8 mouse cellular contexts compared by ENCODE assay signal in genomic region chr11:6679694-6680396, GRCm38 (mm10). TPM values are rescaled to one million over a fixed set of nuclear protein-coding genes. Genes with fewer than 3 reads are reported as not detected.
DNase-seq lines count a peak whose midpoint lies in the region; ATAC-seq and TF ChIP-seq lines count a peak whose summit lies in the region.

No protein-coding gene starts in this region.

- DNase-seq in kidney, adult 2 months, result peak; percentile 44
- DNase-seq in kidney, adult 11 months, result no peak
- DNase-seq in hindbrain, embryonic 11.5 days (ENCODE audit: low spot score), result no peak
- DNase-seq in right cerebral cortex, postnatal 14 days, result no peak
- DNase-seq in right cerebral cortex, adult 2 months (ENCODE audit: low spot score in 2 of 2), result no peak
- DNase-seq in left cerebral cortex, postnatal 10 days (ENCODE audit: extremely low spot score in 1 of 2, low spot score in 2 of 2), result no peak

- peaks cover 16% of the 10 kb centered on the region for H3K4me1 ChIP-seq in kidney, adult 2 months (ENCODE audit: control insufficient read depth, insufficient read depth, low read length)
- no peaks in the 10 kb centered on the region for H3K4me1 ChIP-seq in hindbrain, embryonic 11.5 days (replicated peaks; ENCODE audit: control insufficient read depth, insufficient read depth, low read length)
- H3K4me1 ChIP-seq in liver, embryonic 12.5 days, result peaks cover 10% of the 10 kb centered on the region
- no peaks in the 10 kb centered on the region for H3K4me1 ChIP-seq in stomach, embryonic 15.5 days

- intact Hi-C loops in left cerebral cortex, postnatal 10 days (cut with DNase I), result no loop called here

- peak overlapping the region; percentile 12; the same call in 1 of the 2 replicates for H3K4me3 ChIP-seq in kidney, adult 2 months (ENCODE audit: insufficient read depth, low read depth, low read length)
- H3K4me3 ChIP-seq in hindbrain, embryonic 11.5 days (ENCODE audit: low read depth, low read length), result no peak overlapping the region
- H3K4me3 ChIP-seq in liver, embryonic 12.5 days, result no peak overlapping the region
- H3K4me3 ChIP-seq in stomach, embryonic 15.5 days (replicated peaks), result no peak overlapping the region

- no peaks in the 10 kb centered on the region for H3K27me3 ChIP-seq in kidney, adult 2 months (replicated peaks; ENCODE audit: control insufficient read depth, insufficient read depth, low read length)
- H3K27me3 ChIP-seq in hindbrain, embryonic 11.5 days (ENCODE audit: control insufficient read depth, insufficient read depth, low read length), result no peaks in the 10 kb centered on the region
- no peaks in the 10 kb centered on the region for H3K27me3 ChIP-seq in liver, embryonic 12.5 days (replicated peaks)
- H3K27me3 ChIP-seq in stomach, embryonic 15.5 days (replicated peaks), result no peaks in the 10 kb centered on the region

- TF ChIP-seq POLR2A in kidney, adult 2 months (IDR thresholded peaks at IDR 0.05; ENCODE audit: low read depth, low read length), result no peak

- WGBS in kidney, adult 2 months, result 58% methylated on average over 17 of the region's 17 CpGs
- 70% methylated on average over 16 of the region's 17 CpGs for WGBS in hindbrain, embryonic 11.5 days
- 32% methylated on average over 17 of the region's 17 CpGs for WGBS in liver, embryonic 12.5 days (ENCODE audit: insufficient replicate concordance)
- 56% methylated on average over 17 of the region's 17 CpGs for WGBS in stomach, embryonic 15.5 days

- H3K9me3 ChIP-seq in hindbrain, embryonic 11.5 days (ENCODE audit: control insufficient read depth, low read length), result no peaks in the 10 kb centered on the region
- peaks cover 5% of the 10 kb centered on the region; the same call in 1 of the 2 replicates for H3K9me3 ChIP-seq in liver, embryonic 12.5 days (replicated peaks)
- H3K9me3 ChIP-seq in stomach, embryonic 15.5 days, result no peaks in the 10 kb centered on the region

- H3K4me2 ChIP-seq in hindbrain, embryonic 11.5 days (replicated peaks; ENCODE audit: low read depth, low read length), result no peak overlapping the region
- H3K4me2 ChIP-seq in liver, embryonic 12.5 days, result peak overlapping the region; percentile 50
- H3K4me2 ChIP-seq in stomach, embryonic 15.5 days, result peak overlapping the region; percentile 30

- no peak for TF ChIP-seq CTCF in kidney, adult 2 months (conservative IDR thresholded peaks at IDR 0.05; ENCODE audit: insufficient read depth, insufficient read length, low read depth, low read length)

- H3K36me3 ChIP-seq in kidney, adult 2 months (ENCODE audit: control insufficient read depth, insufficient read depth, low read length), result no peaks in the 10 kb centered on the region
- H3K36me3 ChIP-seq in hindbrain, embryonic 11.5 days (ENCODE audit: control insufficient read depth, insufficient read depth, low read length), result no peaks in the 10 kb centered on the region
- no peaks in the 10 kb centered on the region for H3K36me3 ChIP-seq in liver, embryonic 12.5 days
- H3K36me3 ChIP-seq in stomach, embryonic 15.5 days, result no peaks in the 10 kb centered on the region

- ATAC-seq in hindbrain, embryonic 11.5 days (ENCODE audit: low FRiP score), result peak; percentile 50
- peak; percentile 46; the same call in 1 of the 2 replicates for ATAC-seq in liver, embryonic 12.5 days
- peak; percentile 21; the same call in 1 of the 2 replicates for ATAC-seq in stomach, embryonic 15.5 days (ENCODE audit: insufficient read depth, low FRiP score, low read depth)

- H3K9ac ChIP-seq in hindbrain, embryonic 11.5 days (ENCODE audit: low read depth, low read length), result 0 out of 2 replicates have a peak overlapping the region, but pooled peaks have one; percentile 38
- no peak overlapping the region for H3K9ac ChIP-seq in liver, embryonic 12.5 days
- H3K9ac ChIP-seq in stomach, embryonic 15.5 days, result no peak overlapping the region

- peak overlapping the region; percentile 87 for H3K27ac ChIP-seq in kidney, adult 2 months (ENCODE audit: insufficient read depth, low read depth, low read length)
- H3K27ac ChIP-seq in hindbrain, embryonic 11.5 days (ENCODE audit: low read depth, low read length), result no peak overlapping the region
- no peak overlapping the region for H3K27ac ChIP-seq in liver, embryonic 12.5 days
- peak overlapping the region; percentile 54; the same call in 1 of the 2 replicates for H3K27ac ChIP-seq in stomach, embryonic 15.5 days

RNA-seq across cellular contexts. Expression of gene Ramp3, which starts 21.5 kb away (rescaled TPM):
- polyA plus RNA-seq in kidney, adult 2 months (2012; rRNA removed), result 40.1 and 41.0 TPM in 2 replicates
- polyA plus RNA-seq in hindbrain, embryonic 11.5 days (2014; fragmentation: Nextera tagmentation; extraction: Ambion mirVana), result 4.3 and 6.7 TPM in 2 replicates
- 0.23 and 0.49 TPM in 2 replicates for polyA plus RNA-seq in liver, embryonic 12.5 days (2016; fragmentation: Nextera tagmentation; extraction: Ambion mirVana)
- polyA plus RNA-seq in stomach, embryonic 15.5 days (2015; fragmentation: Nextera tagmentation; extraction: Ambion mirVana), result 7.0 and 8.3 TPM in 2 replicates
- total RNA-seq in left cerebral cortex, postnatal 10 days (2021), result 10 to 100 TPM; 34.5 to 46.0 TPM

RNA-seq across cellular contexts. Expression of gene Wap, which starts 41.4 kb away (rescaled TPM):
- not detected in 2 replicates for polyA plus RNA-seq in kidney, adult 2 months (2012; rRNA removed)
- not detected in 2 replicates for polyA plus RNA-seq in hindbrain, embryonic 11.5 days (2014; fragmentation: Nextera tagmentation; extraction: Ambion mirVana)
- polyA plus RNA-seq in liver, embryonic 12.5 days (2016; fragmentation: Nextera tagmentation; extraction: Ambion mirVana), result not detected in 2 replicates
- not detected in 2 replicates for polyA plus RNA-seq in stomach, embryonic 15.5 days (2015; fragmentation: Nextera tagmentation; extraction: Ambion mirVana)
- total RNA-seq in left cerebral cortex, postnatal 10 days (2021), result not detected

RNA-seq across cellular contexts. Expression of gene Tbrg4, which starts 54.0 kb away (rescaled TPM):
- 73.9 and 85.3 TPM in 2 replicates for polyA plus RNA-seq in kidney, adult 2 months (2012; rRNA removed)
- polyA plus RNA-seq in hindbrain, embryonic 11.5 days (2014; fragmentation: Nextera tagmentation; extraction: Ambion mirVana), result 31.8 and 34.6 TPM in 2 replicates
- polyA plus RNA-seq in liver, embryonic 12.5 days (2016; fragmentation: Nextera tagmentation; extraction: Ambion mirVana), result 69.3 TPM in 2 replicates
- 41.6 and 50.2 TPM in 2 replicates for polyA plus RNA-seq in stomach, embryonic 15.5 days (2015; fragmentation: Nextera tagmentation; extraction: Ambion mirVana)
- 10 to 100 TPM; 48.5 to 55.3 TPM for total RNA-seq in left cerebral cortex, postnatal 10 days (2021)

Comparison
In these comparisons a context has a peak if more than half of its experiments do, and no peak if none do; other contexts are left out.
1. H3K27ac ChIP-seq: peak in kidney, adult 2 months (single experiment) and stomach, embryonic 15.5 days (single experiment); none in hindbrain, embryonic 11.5 days (single experiment) and liver, embryonic 12.5 days (single experiment).
2. Peak in every context shown above with its lines, with median percentiles within 50 percentile points of each other: ATAC-seq.